8 mouse cellular contexts compared by ENCODE assay signal in genomic region chr12:80436336-80436976, GRCm38 (mm10). TPM values are rescaled to one million over a fixed set of nuclear protein-coding genes. Genes with fewer than 3 reads are reported as not detected.
DNase-seq lines count a peak whose midpoint lies in the region; ATAC-seq and TF ChIP-seq lines count a peak whose summit lies in the region.

Dcaf5 (minus strand) TSS chr12:80436601.

- H3K27ac ChIP-seq in cortical plate, adult 2 months (ENCODE audit: insufficient read depth, low read length) = peak within 1 kb of the TSS; percentile 98
- H3K27ac ChIP-seq in hindbrain, postnatal 0 days = peak within 1 kb of the TSS; percentile 98
- H3K27ac ChIP-seq in left cerebral cortex, adult 2 months = peak within 1 kb of the TSS; percentile 96
- peak within 1 kb of the TSS; percentile 48 for H3K27ac ChIP-seq in macrophage

- H3K4me1 ChIP-seq in cortical plate, adult 2 months (ENCODE audit: control insufficient read depth, insufficient read depth, low read length) = peaks cover 6% of the 10 kb centered on the region; the same call in 1 of the 2 replicates
- peaks cover 11% of the 10 kb centered on the region for H3K4me1 ChIP-seq in hindbrain, postnatal 0 days (ENCODE audit: insufficient read depth, low read length)

- peak; percentile 49 to 64 for DNase-seq in gastrocnemius, adult 8-10 months (ENCODE audit: low spot score in 2 of 2)
- DNase-seq in hindbrain, postnatal 0 days (ENCODE audit: low spot score) = peak; percentile 88
- peak; percentile 75 to 79 for DNase-seq in left cerebral cortex, adult 2 months (ENCODE audit: extremely low spot score in 1 of 2, low spot score in 2 of 2)
- DNase-seq in right cerebral cortex, adult 18-20 months = peak; percentile 86
- peak; percentile 73 for DNase-seq in urinary bladder, adult 2 months (ENCODE audit: low spot score)

- H3K9ac ChIP-seq in hindbrain, postnatal 0 days (replicated peaks; ENCODE audit: low read length) = peak within 1 kb of the TSS; percentile 93

- intact Hi-C loops in left cerebral cortex, adult 2 months (cut with DNase I) = loop anchor here (1.0 kb wide), 1 partner anchor 27 kb away; the partner anchor contains the start of gene Exd2

- peak; percentile 87 for TF ChIP-seq POLR2A in cortical plate, adult 2 months (IDR thresholded peaks at IDR 0.05; ENCODE audit: extremely low read depth, insufficient read depth, low read length)

- H3K36me3 ChIP-seq in hindbrain, postnatal 0 days (ENCODE audit: insufficient read depth, low read length) = no peaks in the 10 kb centered on the region
- no peaks in the 10 kb centered on the region for H3K36me3 ChIP-seq in macrophage (ENCODE audit: inconsistent target)

- H3K79me2 ChIP-seq in macrophage (ENCODE audit: inconsistent target) = peaks cover 44% of the 10 kb centered on the region

- no peak for TF ChIP-seq CTCF in cortical plate, adult 2 months (IDR thresholded peaks at IDR 0.05; ENCODE audit: extremely low read depth, insufficient read depth, low read length)
- TF ChIP-seq CTCF in hindbrain, postnatal 0 days (IDR thresholded peaks at IDR 0.05; ENCODE audit: low read depth) = no peak
- TF ChIP-seq CTCF in left cerebral cortex, adult 2 months (IDR thresholded peaks at IDR 0.05) = no peak

- no peaks in the 10 kb centered on the region for H3K9me3 ChIP-seq in hindbrain, postnatal 0 days (ENCODE audit: low read length)

- peak within 1 kb of the TSS; percentile 74 for H3K4me2 ChIP-seq in hindbrain, postnatal 0 days (ENCODE audit: low read depth, low read length)

- H3K27me3 ChIP-seq in hindbrain, postnatal 0 days (ENCODE audit: insufficient read depth, low read length) = no peaks in the 10 kb centered on the region

- peak; percentile 50 for ATAC-seq in activated CD4-positive, CD25-positive, alpha-beta regulatory T cell, adult 4 months
- ATAC-seq in hindbrain, postnatal 0 days = peak; percentile 73

- WGBS in hindbrain, postnatal 0 days = under 1% methylated on average over 74 of the region's 79 CpGs
- 1% methylated on average over 50 of the region's 79 CpGs for WGBS in macrophage (ENCODE audit: missing documents)

- peak within 1 kb of the TSS; percentile 92 for H3K4me3 ChIP-seq in cortical plate, adult 2 months (ENCODE audit: insufficient read depth, low read length)
- peak within 1 kb of the TSS; percentile 94 for H3K4me3 ChIP-seq in hindbrain, postnatal 0 days (ENCODE audit: low read length)
- peak within 1 kb of the TSS; percentile 96 for H3K4me3 ChIP-seq in left cerebral cortex, adult 2 months
- H3K4me3 ChIP-seq in macrophage (ENCODE audit: inconsistent target) = peak within 1 kb of the TSS; percentile 75

RNA-seq across cellular contexts. Expression of gene Dcaf5, which starts in this region (rescaled TPM):
- polyA plus RNA-seq in activated CD4-positive, CD25-positive, alpha-beta regulatory T cell, adult 4 months (2017; shearing (Covaris generic)) = 10 to 100 TPM; 14.9 to 19.0 TPM
- polyA plus RNA-seq in cortical plate, adult 2 months (2012; rRNA removed) = 49.4 and 51.2 TPM in 2 replicates
- 10 to 100 TPM; 45.9 to 66.0 (median 50.9) TPM for total RNA-seq in gastrocnemius, adult 8-10 months (2022)
- total RNA-seq in hindbrain, postnatal 0 days (2014; rRNA removed) = 53.0 and 55.5 TPM in 2 replicates
- 18.6 and 19.6 TPM in 2 replicates for polyA plus RNA-seq in hindbrain, postnatal 0 days (2015; fragmentation: Nextera tagmentation; extraction: Ambion mirVana)
- total RNA-seq in left cerebral cortex, adult 2 months (2021) = 10 to 100 TPM; 75.9 to 80.7 TPM
- total RNA-seq in macrophage (2018; cell fraction: chromatin; rRNA removed) = 10 to 100 TPM in 23 of 26 experiments, 1 to 10 TPM in 3; 3.6 to 46.3 (median 31.4) TPM
- 10 to 100 TPM in 22 of 26 experiments, 1 to 10 TPM in 4; 5.5 to 23.6 (median 17.8) TPM for total RNA-seq in macrophage (2018; cell fraction: cytosol; rRNA removed)
- 10 to 100 TPM in 21 of 26 experiments, 1 to 10 TPM in 5; 5.4 to 44.9 (median 24.4) TPM for total RNA-seq in macrophage (2018; cell fraction: nucleus; rRNA removed)
- 12.4 to 17.4 TPM (median 12.8 TPM) in 3 replicates for polyA plus RNA-seq in macrophage (2018)
- polyA plus RNA-seq in urinary bladder, adult 2 months (2012; rRNA removed) = 21.2 and 23.9 TPM in 2 replicates

Comparison
In these comparisons a context has a peak if more than half of its experiments do, and no peak if none do; other contexts are left out.
1. Peak in every context shown above with its lines: DNase-seq, ATAC-seq, H3K4me3 ChIP-seq and H3K27ac ChIP-seq.
2. H3K27ac ChIP-seq: peak in every context shown above with its lines; median percentile 98 in cortical plate, adult 2 months; 98 in hindbrain, postnatal 0 days; 96 in left cerebral cortex, adult 2 months; 48 in macrophage.